Mouse (Mus musculus) c-Kit-negative CD71-positive TER-119-positive erythroid progenitor cells, embryonic 14.5 days (primary cell): ENCODE results near the gene Lrba.

Source experiments
- DNase-seq: peaks from one replicate; pipeline ENCODE4 v3.0.0-alpha.2; 2013; ENCODE audit warnings: low read depth, low spot score

The Lrba gene

GRCm38 (mm10) chr3:86224564-86225421, at the start of gene Lrba:
TSS of gene Lrba (plus strand) at chr3:86224680.
- peak; percentile 69 for DNase-seq

GRCm38 (mm10) chr3:86179714-86180113, 44.8 kb upstream of the Lrba start:
- no peak for DNase-seq

GRCm38 (mm10) chr3:86181107-86181506, 43.4 kb upstream of the Lrba start:
- DNase-seq, result no peak

- no peak for DNase-seq
Measured at GRCm38 (mm10) chr3:86184546-86184945, 39.9 kb upstream of the Lrba start.

DNA sequence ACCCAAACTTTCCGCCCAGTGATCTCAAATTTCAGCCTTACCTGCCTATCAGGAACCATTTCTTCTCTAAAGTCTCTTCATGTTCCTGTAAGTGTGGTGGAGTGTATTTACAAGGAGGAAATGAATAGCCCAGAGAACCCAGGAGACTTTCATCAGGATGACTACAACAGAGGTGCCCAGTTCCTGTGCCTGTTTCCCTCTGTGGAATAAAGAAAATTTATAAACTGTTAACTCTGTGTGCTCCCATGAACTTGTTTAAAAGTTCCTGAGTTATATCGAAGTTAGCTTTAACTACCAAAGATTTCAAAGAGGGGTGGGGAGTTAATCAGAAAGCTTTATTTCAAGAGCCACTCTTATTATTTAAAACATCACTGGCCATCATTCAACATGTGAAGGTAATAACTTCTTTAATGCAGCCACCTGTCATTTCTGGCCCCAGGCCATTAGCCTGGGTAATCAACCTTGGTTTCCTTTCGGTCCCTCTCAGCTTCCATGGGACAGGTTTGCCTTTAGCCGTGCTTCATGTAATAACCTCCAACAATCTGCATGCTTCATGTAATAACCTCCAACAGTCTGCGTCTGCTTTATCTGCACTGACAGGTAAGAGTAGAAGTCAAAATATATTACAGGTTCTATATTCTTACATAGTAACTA, 36.6 kb upstream of the Lrba start:
- DNase-seq, result no peak

GRCm38 (mm10) chr3:86195981-86196380, 28.5 kb upstream of the Lrba start:
- DNase-seq, result no peak

DNA sequence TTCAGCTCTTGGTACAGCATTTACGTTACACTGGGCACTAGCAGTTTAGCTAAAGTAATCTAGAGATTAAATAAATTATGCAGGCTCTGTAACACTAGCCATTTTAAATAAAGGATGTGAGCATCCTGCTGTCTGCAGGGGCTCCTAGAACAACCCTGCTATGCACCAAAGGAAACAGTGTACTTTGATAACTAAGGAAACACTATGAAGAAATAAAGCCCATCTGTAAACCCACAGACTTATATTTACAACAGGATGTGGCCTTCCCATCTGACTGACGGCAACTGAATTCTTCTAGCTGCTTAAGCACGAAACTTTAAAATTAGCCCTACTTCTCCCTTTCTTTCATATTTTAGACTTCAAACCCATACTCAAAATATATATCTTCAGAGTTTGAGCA, 28.0 kb upstream of the Lrba start:
- DNase-seq, result no peak

- DNase-seq, result no peak
Measured at GRCm38 (mm10) chr3:86201645-86202175, 22.8 kb upstream of the Lrba start.

DNA sequence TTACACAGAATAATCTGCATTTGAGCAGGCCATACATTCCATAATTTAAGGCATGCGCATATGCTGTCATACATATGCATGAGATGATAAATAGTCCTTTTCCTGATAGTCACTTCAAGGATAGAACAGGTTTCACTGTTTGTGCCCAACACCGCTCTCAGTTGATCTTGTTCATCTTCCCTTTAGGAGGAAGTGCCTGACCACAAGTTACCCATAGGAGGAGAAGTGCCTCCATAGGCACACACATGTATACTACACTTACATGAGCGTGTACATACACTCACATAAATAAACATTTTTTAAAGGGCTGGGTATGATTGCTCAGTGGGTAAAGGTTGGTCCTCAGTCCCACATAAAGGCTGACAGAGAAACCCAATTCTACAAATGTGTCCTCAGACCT, 22.0 kb upstream of the Lrba start:
- no peak for DNase-seq

GRCm38 (mm10) chr3:86204608-86205358, 19.7 kb upstream of the Lrba start:
- no peak for DNase-seq

GRCm38 (mm10) chr3:86206556-86206955, 17.9 kb upstream of the Lrba start:
- DNase-seq, result no peak

GRCm38 (mm10) chr3:86210267-86210939, 14.1 kb upstream of the Lrba start:
- no peak for DNase-seq

- DNase-seq, result no peak
Measured at GRCm38 (mm10) chr3:86210959-86211358, 13.5 kb upstream of the Lrba start.

DNA sequence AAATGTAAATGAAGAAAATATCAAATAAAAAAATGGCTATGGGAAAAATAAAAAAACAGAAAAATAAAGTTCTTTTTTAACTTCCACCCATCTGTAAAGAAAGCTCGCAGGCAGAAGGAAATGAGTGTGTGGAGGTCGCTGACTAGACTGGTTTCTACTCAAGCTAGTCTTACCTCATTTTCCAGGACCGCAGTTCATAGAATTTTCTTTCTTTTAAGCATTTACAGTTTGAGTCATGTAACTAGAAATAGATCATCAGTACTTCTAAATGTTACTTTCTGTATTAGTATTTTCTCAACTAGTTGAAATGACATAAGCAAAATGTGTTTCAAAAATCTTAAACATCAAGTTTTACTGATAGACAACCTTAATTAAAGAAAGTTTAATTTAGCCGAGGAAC, 10.2 kb upstream of the Lrba start:
- no peak for DNase-seq

DNA sequence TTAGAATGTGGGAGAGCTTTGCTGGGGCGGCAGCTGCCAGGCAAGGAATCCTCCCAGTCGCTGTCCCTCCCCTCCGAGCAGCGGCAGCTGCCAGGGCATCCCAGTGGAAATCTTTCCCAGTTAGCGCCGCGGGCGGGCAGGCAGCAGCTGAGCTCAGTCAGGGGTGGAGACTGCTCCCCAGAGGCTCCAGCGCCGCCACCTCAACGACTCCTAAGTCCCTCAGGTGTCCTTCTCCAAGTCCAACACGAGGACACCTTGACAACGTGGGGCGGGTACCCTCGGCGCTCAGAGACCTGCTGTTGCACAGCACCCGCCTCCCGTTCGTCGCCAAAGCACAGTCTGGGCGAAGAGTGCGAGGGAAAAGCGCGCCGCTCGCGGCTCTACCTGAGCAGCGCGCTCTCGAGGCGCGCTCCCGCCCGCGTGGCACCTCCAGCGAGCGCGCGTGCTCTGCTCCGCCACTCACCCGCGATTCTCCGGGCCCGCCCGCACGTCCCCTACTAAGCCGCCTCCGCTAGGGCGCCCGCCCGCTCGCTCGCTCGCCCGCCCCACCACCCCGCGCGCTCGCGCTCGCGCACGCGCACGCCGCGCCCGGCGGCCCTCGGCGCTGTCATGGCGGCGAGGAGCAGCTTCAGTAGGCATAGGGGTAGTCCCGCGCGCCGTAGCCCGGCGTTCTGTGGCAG, 706 bp upstream of the Lrba start:
- peak; percentile 78 for DNase-seq

DNA sequence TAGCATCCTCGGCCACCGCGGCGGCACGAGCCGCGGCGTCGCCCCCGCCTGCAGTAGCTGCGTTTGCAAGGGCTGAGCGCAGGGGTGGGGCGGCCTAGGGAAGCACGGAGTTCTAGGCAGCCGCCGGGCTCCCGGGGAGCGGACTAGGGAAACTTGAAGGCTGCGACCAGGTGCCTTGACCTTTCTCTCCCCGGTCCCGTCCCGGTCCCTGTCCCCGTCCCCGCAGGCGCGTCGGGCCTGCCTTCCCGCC, 241 bp upstream of the Lrba start:
- DNase-seq, result no peak

DNA sequence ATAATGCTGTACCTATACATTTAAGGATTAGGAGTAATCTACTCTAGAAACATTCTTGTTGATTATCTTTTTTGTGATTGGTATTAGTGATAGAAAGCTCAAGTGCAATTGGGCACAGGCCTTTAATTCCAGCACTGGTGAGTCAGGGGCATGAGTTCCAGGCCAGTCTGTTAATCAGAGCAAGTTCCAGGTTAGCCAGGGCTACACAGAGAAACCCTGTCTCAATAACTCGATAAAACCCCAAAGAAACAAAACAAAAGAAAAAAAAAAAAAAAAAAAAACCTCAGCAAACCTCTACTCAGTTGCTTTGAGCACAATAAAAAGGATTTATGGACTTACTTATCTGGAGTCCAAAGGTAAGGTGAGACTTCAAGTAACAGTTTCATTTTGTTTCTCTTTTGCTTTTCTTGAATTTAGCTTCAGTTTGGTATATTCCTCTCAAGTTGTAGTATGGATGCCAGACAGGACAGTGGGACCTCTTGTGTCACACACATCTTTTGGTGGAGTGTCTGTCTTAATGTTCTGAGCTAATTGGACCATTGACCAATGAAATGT, 7.1 kb downstream of the Lrba start:
- no peak for DNase-seq

- DNase-seq, result no peak
Measured at GRCm38 (mm10) chr3:86247193-86247592, 22.7 kb downstream of the Lrba start.

- DNase-seq, result peak; percentile 46
Measured at GRCm38 (mm10) chr3:86251212-86251611, 26.7 kb downstream of the Lrba start.

- no peak for DNase-seq
Measured at GRCm38 (mm10) chr3:86252588-86252987, 28.1 kb downstream of the Lrba start.

- DNase-seq, result peak; percentile 53
Measured at GRCm38 (mm10) chr3:86253071-86253470, 28.6 kb downstream of the Lrba start.
